Mouse (Mus musculus) spleen, adult 10 weeks (tissue): ENCODE data around the gene Vinac1. TPM values are rescaled to one million over a fixed set of nuclear protein-coding genes. Genes with fewer than 3 reads are reported as not detected.

Experiments
- polyA plus RNA-seq: library from polyadenylated mRNA; stranded (reverse); fragments of 350-450 nt; fragmentation: Illumina TruSeq; extraction: RNeasy Lipid Tissue Mini Kit (QIAGEN cat#74804); gene quantifications from one replicate; pipeline ENCODE4 v1.2.3, GENCODE M21; 2015; ENCODE audit warnings: low replicate concordance; ENCODE audit not compliant: insufficient read depth

Gene Vinac1
- polyA plus RNA-seq, result not detected

GRCm38 (mm10) chr2:129047811-129048210 lies at the start of gene Vinac1:
TSS of gene Vinac1 (minus strand) at chr2:129048172.

GRCm38 (mm10) chr2:129065437-129066282 lies 17.7 kb upstream of the Vinac1 start, which contains the start of gene Ttl:
TSS of gene Ttl (plus strand) at chr2:129065942.

Other genes starting within 250 kb of the Vinac1 start
- gene Tmem87b, start 230.1 kb downstream of the Vinac1 start, polyA plus RNA-seq, result 49.8 TPM
- gene Fbln7, start 185.2 kb downstream of the Vinac1 start, polyA plus RNA-seq, result 0.21 TPM
- gene Zc3h8, start 104.1 kb downstream of the Vinac1 start, polyA plus RNA-seq, result 11.8 TPM
- 11.0 TPM for gene Zc3h6, start 80.8 kb downstream of the Vinac1 start, polyA plus RNA-seq
- 2.3 TPM for gene Gm10762, start 80.4 kb downstream of the Vinac1 start, polyA plus RNA-seq
- gene Ttl, start 17.8 kb upstream of the Vinac1 start, polyA plus RNA-seq, result 4.3 TPM
- 25.6 TPM for gene Polr1b, start 52.8 kb upstream of the Vinac1 start, polyA plus RNA-seq
- gene Chchd5, start 81.5 kb upstream of the Vinac1 start, polyA plus RNA-seq, result 11.9 TPM
- 145 TPM for gene Slc20a1, start 150.6 kb upstream of the Vinac1 start, polyA plus RNA-seq
- 11.6 TPM for gene Ckap2l, start 249.0 kb upstream of the Vinac1 start, polyA plus RNA-seq